Mouse (Mus musculus): Measurements from ENCODE around the gene Pkd1. TPM values are rescaled to one million over a fixed set of nuclear protein-coding genes. Genes with fewer than 3 reads are reported as not detected.

Gene Pkd1
- 10 to 100 TPM; 32.0 to 36.1 TPM for total RNA-seq (2021)
- long read RNA-seq, experiment 1, partial matches to known transcripts, result 4 of 5 reads
- long read RNA-seq, experiment 1, other reads (novel, unspliced or antisense), result 1 of 5 reads
- long read RNA-seq, experiment 2, partial matches to known transcripts, result 6 of 15 reads
- long read RNA-seq, experiment 2, other reads (novel, unspliced or antisense), result 9 of 15 reads

- peak; percentile 98 for DNase-seq
- intact Hi-C loops (cut with DNase I; ENCODE audit: low total_unique reads), result no loop called here
Observed at GRCm38 (mm10) chr17:24549618-24550415, at the start of gene Pkd1. Pkd1 (plus strand) TSS chr17:24549834.

DNA sequence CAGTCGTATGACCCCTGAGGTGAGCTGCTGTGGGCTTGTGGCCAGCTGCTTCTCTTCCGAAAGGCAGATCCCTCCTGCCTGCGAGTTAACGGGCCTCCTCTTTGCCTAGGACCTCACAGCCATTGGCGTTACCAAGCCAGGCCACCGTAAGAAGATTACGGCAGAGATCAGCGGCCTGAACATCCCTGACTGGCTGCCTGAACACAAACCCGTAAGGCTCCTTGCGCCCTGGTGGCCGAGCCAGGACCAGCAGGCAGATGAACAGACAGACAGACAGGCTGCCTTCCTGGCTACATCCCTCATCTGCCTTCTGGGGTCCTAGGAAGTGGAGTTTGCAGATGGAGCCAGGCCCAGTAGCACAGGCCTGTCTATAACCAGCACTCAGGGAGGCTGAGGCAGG is 47.4 kb upstream of the Pkd1 start:
- intact Hi-C loops (cut with DNase I; ENCODE audit: low total_unique reads), result no loop called here
- no peak for DNase-seq

DNA sequence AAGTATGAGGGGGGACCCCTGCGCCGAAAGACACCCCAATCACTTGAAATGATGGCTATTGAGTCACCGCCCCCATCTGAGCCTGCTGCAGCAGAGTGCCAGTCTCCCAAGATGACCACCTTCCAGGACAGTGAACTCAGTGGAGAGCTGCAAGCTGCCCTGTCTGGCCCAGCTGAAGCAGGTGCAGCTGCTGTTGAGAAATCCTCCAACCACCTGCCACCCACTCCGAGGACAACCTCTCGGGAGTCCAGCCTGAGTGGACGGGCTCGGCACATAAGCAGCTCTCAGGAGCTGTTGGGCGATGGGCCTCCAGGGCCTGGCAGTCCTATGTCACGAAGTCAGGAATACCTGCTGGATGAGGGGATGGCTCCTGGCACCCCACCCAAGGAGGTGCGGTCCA is 45.5 kb upstream of the Pkd1 start:
- no peak for DNase-seq
- intact Hi-C loops (cut with DNase I; ENCODE audit: low total_unique reads), result no loop called here

DNA sequence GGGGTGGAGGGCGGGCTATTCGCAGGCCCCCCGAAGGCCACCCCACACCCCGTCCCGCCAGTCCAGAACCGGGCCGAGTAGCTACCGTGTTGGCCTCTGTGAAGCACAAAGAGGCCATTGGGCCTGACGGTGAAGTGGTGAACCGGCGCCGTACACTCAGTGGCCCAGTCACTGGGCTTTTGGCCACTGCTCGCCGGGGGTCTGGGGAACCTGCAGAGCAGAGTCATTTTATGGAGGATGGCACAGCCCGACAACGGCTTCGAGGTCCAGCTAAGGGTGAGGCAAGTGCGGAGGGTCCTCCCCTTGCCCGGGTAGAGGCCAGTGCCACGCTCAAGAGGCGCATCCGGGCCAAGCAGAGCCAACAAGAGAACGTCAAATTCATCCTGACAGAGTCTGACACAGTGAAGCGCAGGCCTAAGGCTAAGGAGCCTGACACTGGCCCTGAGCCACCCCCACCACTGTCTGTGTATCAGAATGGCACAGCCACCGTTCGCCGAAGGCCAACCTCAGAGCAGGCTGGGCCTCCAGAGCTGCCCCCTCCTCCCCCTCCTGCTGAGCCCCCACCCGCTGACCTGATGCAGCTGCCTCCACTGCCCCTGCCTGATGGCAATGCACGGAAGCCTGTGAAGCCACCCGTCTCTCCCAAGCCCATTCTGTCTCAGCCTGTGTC is 44.2 kb upstream of the Pkd1 start:
- intact Hi-C loops (cut with DNase I; ENCODE audit: low total_unique reads), result no loop called here
- DNase-seq, result no peak

GRCm38 (mm10) chr17:24506332-24507070 is 43.1 kb upstream of the Pkd1 start:
- DNase-seq, result peak; percentile 60
- intact Hi-C loops (cut with DNase I; ENCODE audit: low total_unique reads), result no loop called here

DNA sequence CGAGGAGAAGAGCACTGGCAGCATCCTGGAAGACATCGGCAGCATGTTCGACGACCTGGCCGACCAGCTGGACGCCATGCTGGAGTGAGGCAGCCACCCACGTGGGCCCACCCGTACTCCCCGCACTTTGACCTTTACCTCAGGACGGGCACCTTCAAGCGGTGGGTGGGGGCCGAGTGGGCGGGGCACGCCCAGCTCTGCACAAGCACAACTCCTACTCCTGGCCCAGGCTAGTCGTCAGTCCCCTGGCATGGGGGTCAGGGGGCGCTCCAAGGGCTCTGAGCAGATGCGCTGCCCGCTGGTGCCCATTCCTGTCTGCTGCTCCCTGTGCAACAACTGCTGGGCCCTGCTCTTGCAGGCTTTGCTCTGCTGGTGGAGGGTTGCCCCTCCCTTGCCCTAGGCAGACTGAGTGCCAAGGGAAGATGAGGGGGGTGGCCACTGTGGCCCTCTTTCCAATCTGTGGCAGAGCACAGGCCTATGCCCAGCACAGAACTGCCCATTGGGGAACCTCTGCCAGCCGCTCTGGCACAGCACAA is 42.4 kb upstream of the Pkd1 start:
- intact Hi-C loops (cut with DNase I; ENCODE audit: low total_unique reads), result no loop called here
- peak; percentile 38 for DNase-seq

GRCm38 (mm10) chr17:24507806-24508460 is 41.7 kb upstream of the Pkd1 start:
- intact Hi-C loops (cut with DNase I; ENCODE audit: low total_unique reads), result no loop called here

GRCm38 (mm10) chr17:24513609-24514008 is 36.0 kb upstream of the Pkd1 start:
- intact Hi-C loops (cut with DNase I; ENCODE audit: low total_unique reads), result no loop called here
- peak; percentile 45 for DNase-seq

More at GRCm38 (mm10) chr17:24507806-24508460, 41.7 kb upstream of the Pkd1 start:
- DNase-seq, result no peak

GRCm38 (mm10) chr17:24514270-24515257 is 35.1 kb upstream of the Pkd1 start:
- no peak for DNase-seq
- intact Hi-C loops (cut with DNase I; ENCODE audit: low total_unique reads), result loop anchor here (5.0 kb wide), 1 partner anchor 32 kb away; no protein-coding TSS in a partner anchor

- DNase-seq, result no peak
- intact Hi-C loops (cut with DNase I; ENCODE audit: low total_unique reads), result no loop called here
Observed at GRCm38 (mm10) chr17:24520450-24520849, 29.2 kb upstream of the Pkd1 start.

GRCm38 (mm10) chr17:24524734-24525133 is 24.9 kb upstream of the Pkd1 start:
- intact Hi-C loops (cut with DNase I; ENCODE audit: low total_unique reads), result loop anchor here (5.0 kb wide), 1 partner anchor 37 kb away; the partner anchor contains the start of gene Caskin1
- DNase-seq, result no peak

GRCm38 (mm10) chr17:24527315-24527714 is 22.3 kb upstream of the Pkd1 start:
- no peak for DNase-seq
- intact Hi-C loops (cut with DNase I; ENCODE audit: low total_unique reads), result loop anchor here (5.0 kb wide), 1 partner anchor 40 kb away; the partner anchor contains the start of gene Caskin1

DNA sequence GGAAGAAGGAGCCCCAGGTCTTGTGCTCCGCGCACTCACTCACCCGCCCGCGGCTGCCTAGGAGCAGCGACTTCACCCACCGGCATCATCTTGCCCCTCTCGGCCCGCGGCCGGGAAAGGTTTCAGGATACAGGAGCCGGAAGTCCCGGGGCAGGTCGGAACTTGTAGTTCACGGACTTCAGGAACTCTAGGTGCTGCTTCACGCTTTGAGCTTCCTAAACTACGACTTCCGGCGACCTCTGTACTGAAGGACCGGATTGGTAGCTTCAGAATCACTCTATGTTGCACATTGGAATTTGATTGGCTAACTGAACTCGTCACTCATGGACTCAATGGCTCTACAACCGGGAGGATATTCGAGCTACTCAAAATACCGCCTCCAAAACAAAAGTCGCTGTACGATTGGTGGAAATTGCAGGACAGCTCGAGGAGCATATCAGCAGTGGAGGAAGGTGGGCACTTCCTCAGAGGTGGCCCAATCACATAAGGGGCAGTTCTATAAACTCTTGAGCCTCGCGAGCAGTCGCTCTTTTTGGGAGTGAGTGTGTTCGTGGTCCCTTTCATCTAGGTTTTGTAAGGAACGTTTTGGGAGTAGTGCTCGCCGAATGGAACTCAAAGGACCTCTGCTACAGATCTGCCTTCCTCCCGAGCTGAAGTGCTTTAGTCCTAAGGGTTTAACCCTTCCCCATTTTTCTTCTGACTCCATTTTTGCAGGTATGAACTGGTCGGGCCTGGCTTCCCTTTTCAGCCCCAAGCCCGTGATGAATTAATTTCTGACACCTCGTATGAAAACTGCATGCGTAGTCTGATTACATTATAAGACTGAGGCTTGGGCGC is 21.7 kb upstream of the Pkd1 start, which contains the start of gene Traf7:
TSS of gene Traf7 (minus strand) at position 216 of the 837 bp plus-strand sequence.
- intact Hi-C loops (cut with DNase I; ENCODE audit: low total_unique reads), result loop anchor here (5.0 kb wide), 1 partner anchor 41 kb away; the partner anchor contains the start of gene Caskin1

GRCm38 (mm10) chr17:24528560-24528918 is 21.1 kb upstream of the Pkd1 start:
- intact Hi-C loops (cut with DNase I; ENCODE audit: low total_unique reads), result loop anchor here (5.0 kb wide), 1 partner anchor 41 kb away; the partner anchor contains the start of gene Caskin1
- DNase-seq, result no peak

More for the DNA sequence above, 21.7 kb upstream of the Pkd1 start, which contains the start of gene Traf7:
- DNase-seq, result peak; percentile 93

DNA sequence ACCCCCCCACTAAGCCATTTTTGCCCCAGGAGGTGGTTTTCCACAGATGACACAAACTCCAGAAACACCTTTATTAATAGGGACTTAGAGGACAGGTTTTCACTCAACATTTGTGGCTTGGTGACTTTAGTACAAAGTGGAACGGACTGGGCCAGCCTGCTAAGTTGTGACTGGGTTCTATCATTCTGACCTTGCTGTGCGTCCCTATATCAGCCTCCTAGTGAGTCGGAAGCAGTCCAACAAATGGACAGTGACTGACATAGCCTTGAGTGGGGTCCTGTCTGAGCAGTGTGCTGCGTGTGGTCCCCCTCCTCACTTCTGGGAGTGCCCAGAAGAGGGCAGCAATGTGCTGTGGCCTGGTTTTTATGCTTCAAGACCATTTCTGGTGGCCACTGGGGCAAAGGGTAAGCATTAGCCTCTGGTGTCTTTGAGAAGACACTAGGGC is 20.6 kb upstream of the Pkd1 start:
- peak; percentile 44 for DNase-seq
- intact Hi-C loops (cut with DNase I; ENCODE audit: low total_unique reads), result loop anchor here (5.0 kb wide), 1 partner anchor 42 kb away; the partner anchor contains the start of gene Caskin1

DNA sequence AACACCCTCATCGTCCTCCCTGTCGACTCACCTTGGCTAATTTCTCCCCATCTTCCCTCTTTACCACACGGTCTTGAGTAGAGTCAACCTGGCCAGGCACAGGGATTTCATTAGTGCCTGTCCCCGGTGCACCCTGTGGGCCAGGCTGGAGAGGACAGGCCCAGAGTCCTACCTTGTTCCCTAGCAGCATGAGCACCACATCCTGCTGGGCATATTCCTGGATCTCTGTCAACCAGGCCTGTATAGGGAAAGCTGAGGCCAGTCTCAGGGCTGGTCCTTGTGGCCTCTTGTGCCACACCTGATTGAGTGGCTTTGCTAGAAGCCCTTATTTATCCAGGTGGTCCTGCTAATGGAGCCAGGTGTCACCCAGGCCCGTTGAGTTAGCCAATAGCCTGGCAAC is 19.8 kb upstream of the Pkd1 start:
- no peak for DNase-seq
- intact Hi-C loops (cut with DNase I; ENCODE audit: low total_unique reads), result loop anchor here (5.0 kb wide), 2 partner anchors 43 to 122 kb away; partner anchors contain the start of genes Caskin1 and Slc9a3r2
